ENCODE assay signal across 7 mouse cellular contexts in genomic region chr10:95087864-95088570, GRCm38 (mm10).
A peak's percentile ranks its signal among the peaks of the same experiment; 100 is the strongest.
DNase-seq lines count a peak whose midpoint lies in the region; ATAC-seq and TF ChIP-seq lines count a peak whose summit lies in the region.

No protein-coding gene starts in this region.

- no peaks in the 10 kb centered on the region for H3K9me3 ChIP-seq in hindbrain, embryonic 10.5 days

- TF ChIP-seq CTCF in cerebellum, adult 2 months (IDR thresholded peaks at IDR 0.05; ENCODE audit: borderline replicate concordance, insufficient read depth, low read depth, low read length), result peak; percentile 89

- no peaks in the 10 kb centered on the region for H3K36me3 ChIP-seq in hindbrain, embryonic 10.5 days

- DNase-seq in R1 (ENCODE audit: low read depth, low spot score), result peak; percentile 72
- peak; percentile 64 to 70 for DNase-seq in cerebellum, adult 2 months
- peak; percentile 44 for DNase-seq in forelimb bud, embryonic 11.5 days (ENCODE audit: low read depth, low spot score)
- DNase-seq in hindbrain, embryonic 10.5 days (ENCODE audit: low spot score), result peak; percentile 60
- DNase-seq in layer of hippocampus, adult 9-10 months (ENCODE audit: low spot score), result peak; percentile 20
- DNase-seq in right cerebral cortex, adult 2 months (ENCODE audit: low spot score in 2 of 2), result peak; percentile 65 to 67

- H3K4me1 ChIP-seq in cerebellum, adult 2 months (ENCODE audit: control insufficient read depth, insufficient read depth, low read length), result peaks cover 2% of the 10 kb centered on the region; the same call in 1 of the 2 replicates
- peaks cover 14% of the 10 kb centered on the region; the same call in 1 of the 2 replicates for H3K4me1 ChIP-seq in hindbrain, embryonic 10.5 days (replicated peaks)

- H3K27me3 ChIP-seq in cerebellum, adult 2 months (ENCODE audit: control insufficient read depth, insufficient read depth, low read length), result no peaks in the 10 kb centered on the region
- H3K27me3 ChIP-seq in hindbrain, embryonic 10.5 days (ENCODE audit: insufficient read depth, poor library complexity, severe bottlenecking), result peaks cover 13% of the 10 kb centered on the region

- WGBS in cerebellum, adult 2 months, result 25% methylated on average over 13 of the region's 13 CpGs
- 44% methylated on average over 13 of the region's 13 CpGs for WGBS in hindbrain, embryonic 10.5 days

- H3K27ac ChIP-seq in cerebellum, adult 2 months (ENCODE audit: insufficient read depth, low read length), result no peak overlapping the region
- peak overlapping the region; percentile 29; the same call in 1 of the 2 replicates for H3K27ac ChIP-seq in hindbrain, embryonic 10.5 days

- no peak overlapping the region for H3K4me3 ChIP-seq in cerebellum, adult 2 months (replicated peaks; ENCODE audit: insufficient read depth, low read depth, low read length)
- H3K4me3 ChIP-seq in hindbrain, embryonic 10.5 days, result no peak overlapping the region

- no peak for TF ChIP-seq POLR2A in cerebellum, adult 2 months (IDR thresholded peaks at IDR 0.05; ENCODE audit: borderline replicate concordance, insufficient read depth, low read length)

- peak; percentile 43 for ATAC-seq in megakaryocyte, adult 5-6 weeks (ENCODE audit: poor library complexity, severe bottlenecking)

Comparison
In these comparisons a context has a peak if more than half of its experiments do, and no peak if none do; other contexts are left out.
1. DNase-seq: peak in every context shown above with its lines; median percentile 72 in R1; 67 in cerebellum, adult 2 months; 66 in right cerebral cortex, adult 2 months; 60 in hindbrain, embryonic 10.5 days; 44 in forelimb bud, embryonic 11.5 days; 20 in layer of hippocampus, adult 9-10 months.